36 mouse cellular contexts compared by ENCODE assay signal in the genomic region with DNA sequence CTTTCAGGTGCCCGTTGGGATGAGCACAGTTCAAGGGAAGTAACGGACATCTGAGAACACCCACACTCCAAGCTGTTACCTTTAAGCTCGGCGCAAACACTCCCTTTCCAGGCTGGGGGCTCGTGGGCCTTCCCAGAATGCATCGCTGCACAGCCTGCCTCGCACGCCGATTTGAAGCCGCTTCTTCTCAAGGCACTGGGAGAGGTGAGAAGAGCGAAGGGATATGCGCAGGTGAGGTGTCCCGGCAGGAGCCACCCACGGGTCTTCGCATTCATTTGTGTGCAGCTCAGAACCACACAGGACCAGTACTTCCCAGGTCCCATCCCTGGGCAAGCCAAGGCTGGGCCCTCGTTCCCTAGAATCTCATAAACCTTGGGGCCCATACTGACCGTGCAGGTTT. TPM values are rescaled to one million over a fixed set of nuclear protein-coding genes. Genes with fewer than 3 reads are reported as not detected.
"Had no signal": no experiment of that assay in that cellular context is flagged by ENCODE, and none has a peak within 500 bp of the region (broad histone marks: within the 10 kb centered on the region; RNA-seq: fewer than 3 reads in every experiment).

No protein-coding gene starts in this region.

- H3K9ac ChIP-seq: heart, embryonic 12.5 days; heart, embryonic 13.5 days; heart, embryonic 15.5 days; hindbrain, embryonic 12.5 days; hindbrain, embryonic 13.5 days; hindbrain, embryonic 14.5 days; hindbrain, embryonic 15.5 days; intestine, embryonic 15.5 days; kidney, embryonic 15.5 days had no signal

- ATAC-seq: hindbrain, embryonic 16.5 days; hindbrain, postnatal 0 days; inflammation-experienced regulatory T-cells, adult 6 months; intestine, embryonic 15.5 days; intestine, embryonic 16.5 days; intestine, postnatal 0 days had no signal

- DNase-seq: heart, postnatal 10 days; heart, postnatal 14 days; heart, postnatal 36 days; heart, postnatal 4 days; kidney, adult 11 months; kidney, adult 18-20 months; kidney, adult 2 months; kidney, adult 8-10 months; kidney, adult 9 months; kidney, postnatal 10 days; kidney, postnatal 14 days; kidney, postnatal 25 days; kidney, postnatal 36 days; kidney, postnatal 4 days; layer of hippocampus, adult 9-11 months; layer of hippocampus, postnatal 36 days had no signal

- H3K27me3 ChIP-seq: heart, embryonic 12.5 days; heart, embryonic 13.5 days; heart, embryonic 15.5 days; hindbrain, embryonic 12.5 days; hindbrain, embryonic 13.5 days; hindbrain, embryonic 15.5 days; intestine, embryonic 15.5 days; kidney, embryonic 15.5 days had no signal

- H3K4me2 ChIP-seq: heart, embryonic 12.5 days; heart, embryonic 13.5 days; heart, embryonic 15.5 days; hindbrain, embryonic 12.5 days; hindbrain, embryonic 13.5 days; hindbrain, embryonic 14.5 days; hindbrain, embryonic 15.5 days; intestine, embryonic 15.5 days; kidney, embryonic 15.5 days had no signal

- H3K36me3 ChIP-seq: heart, embryonic 12.5 days; heart, embryonic 13.5 days; heart, embryonic 15.5 days; hindbrain, embryonic 10.5 days; hindbrain, embryonic 12.5 days; hindbrain, embryonic 13.5 days; hindbrain, embryonic 15.5 days; intestine, embryonic 15.5 days; kidney, embryonic 15.5 days had no signal

- H3K9me3 ChIP-seq: heart, embryonic 12.5 days; heart, embryonic 13.5 days; heart, embryonic 15.5 days; hindbrain, embryonic 10.5 days; hindbrain, embryonic 12.5 days; hindbrain, embryonic 13.5 days; hindbrain, embryonic 15.5 days; intestine, embryonic 15.5 days; kidney, embryonic 15.5 days had no signal

- H3K27ac ChIP-seq: heart, embryonic 13.5 days; heart, embryonic 15.5 days; hindbrain, embryonic 10.5 days; hindbrain, embryonic 12.5 days; hindbrain, embryonic 13.5 days; hindbrain, embryonic 14.5 days; hindbrain, embryonic 15.5 days; hindbrain, postnatal 0 days; intestine, embryonic 15.5 days; kidney, embryonic 15.5 days; kidney, postnatal 0 days; layer of hippocampus, adult 2 months; left cerebral cortex, adult 2 months had no signal

- H3K4me1 ChIP-seq: hindbrain, embryonic 10.5 days; hindbrain, embryonic 12.5 days; hindbrain, embryonic 13.5 days; hindbrain, embryonic 15.5 days; intestine, embryonic 15.5 days; kidney, embryonic 15.5 days had no signal

- H3K4me3 ChIP-seq: heart, embryonic 12.5 days; heart, embryonic 13.5 days; heart, embryonic 15.5 days; hindbrain, embryonic 10.5 days; hindbrain, embryonic 12.5 days; hindbrain, embryonic 13.5 days; hindbrain, embryonic 15.5 days; intestine, embryonic 15.5 days; kidney, embryonic 15.5 days; layer of hippocampus, adult 2 months; left cerebral cortex, adult 2 months had no signal

RNA-seq across cellular contexts. Expression of gene Cers3, which starts 9.9 kb away (rescaled TPM):
- total RNA-seq: hematopoietic stem cell, adult 5-6 weeks had no signal
- polyA plus RNA-seq: inflammation-experienced regulatory T-cells, adult 6 months; large intestine, adult 2 months had no signal
